Comparison of ENCODE assay signal across 9 mouse cellular contexts in genomic region chr9:44655098-44656066, GRCm38 (mm10). TPM values are rescaled to one million over a fixed set of nuclear protein-coding genes. Genes with fewer than 3 reads are reported as not detected.
DNase-seq lines count a peak whose midpoint lies in the region; ATAC-seq lines count a peak whose summit lies in the region.
"Had no signal": no experiment of that assay in that cellular context is flagged by ENCODE, and none has a peak within 500 bp of the region (broad histone marks: within the 10 kb centered on the region; RNA-seq: fewer than 3 reads in every experiment).

No protein-coding gene starts in this region.

- H3K4me2 ChIP-seq in limb, embryonic 15.5 days: peak overlapping the region; percentile 41
- peak overlapping the region; percentile 24 for H3K4me2 ChIP-seq in midbrain, embryonic 16.5 days (ENCODE audit: low read length)
- peak overlapping the region; percentile 63 for H3K4me2 ChIP-seq in stomach, embryonic 16.5 days (ENCODE audit: low read depth, low read length)

- ATAC-seq in limb, embryonic 15.5 days (ENCODE audit: insufficient number of reproducible peaks, low FRiP score, low TSS enrichment, low read depth): no peak
- peak; percentile 51; the same call in 1 of the 2 replicates for ATAC-seq in midbrain, embryonic 16.5 days
- ATAC-seq in stomach, embryonic 16.5 days (ENCODE audit: insufficient read depth, low FRiP score): peak; percentile 58; the same call in 1 of the 2 replicates

- H3K36me3 ChIP-seq in embryonic facial prominence, embryonic 10.5 days (replicated peaks): no peaks in the 10 kb centered on the region
- no peaks in the 10 kb centered on the region for H3K36me3 ChIP-seq in limb, embryonic 15.5 days
- no peaks in the 10 kb centered on the region for H3K36me3 ChIP-seq in midbrain, embryonic 16.5 days (ENCODE audit: control insufficient read depth, insufficient read depth, low read length)
- H3K36me3 ChIP-seq in stomach, embryonic 16.5 days (ENCODE audit: control insufficient read depth, insufficient read depth, low read length): no peaks in the 10 kb centered on the region

- H3K4me3 ChIP-seq in embryonic facial prominence, embryonic 10.5 days: peak overlapping the region; percentile 37
- peak overlapping the region; percentile 19 for H3K4me3 ChIP-seq in limb, embryonic 15.5 days
- no peak overlapping the region for H3K4me3 ChIP-seq in midbrain, embryonic 16.5 days (ENCODE audit: low read depth, low read length)
- peak overlapping the region; percentile 34 for H3K4me3 ChIP-seq in stomach, embryonic 16.5 days (replicated peaks; ENCODE audit: low read length)

- no peak overlapping the region for H3K9ac ChIP-seq in limb, embryonic 15.5 days
- no peak overlapping the region for H3K9ac ChIP-seq in midbrain, embryonic 16.5 days (ENCODE audit: low read depth, low read length)
- H3K9ac ChIP-seq in stomach, embryonic 16.5 days (ENCODE audit: low read length): peak overlapping the region; percentile 57

- H3K27ac ChIP-seq in embryonic facial prominence, embryonic 10.5 days (replicated peaks): no peak overlapping the region
- H3K27ac ChIP-seq in limb, embryonic 15.5 days: peak overlapping the region; percentile 67
- no peak overlapping the region for H3K27ac ChIP-seq in midbrain, embryonic 16.5 days (ENCODE audit: low read length)
- 0 out of 2 replicates have a peak overlapping the region, but pooled peaks have one; percentile 42 for H3K27ac ChIP-seq in stomach, embryonic 16.5 days (ENCODE audit: low read length)
- H3K27ac ChIP-seq: macrophage had no signal

- H3K27me3 ChIP-seq in embryonic facial prominence, embryonic 10.5 days (replicated peaks; ENCODE audit: low read depth, poor library complexity, severe bottlenecking): no peaks in the 10 kb centered on the region; the same call in 1 of the 2 replicates
- no peaks in the 10 kb centered on the region for H3K27me3 ChIP-seq in limb, embryonic 15.5 days
- H3K27me3 ChIP-seq in midbrain, embryonic 16.5 days (ENCODE audit: control insufficient read depth, insufficient read depth, low read depth, low read length): no peaks in the 10 kb centered on the region
- H3K27me3 ChIP-seq in stomach, embryonic 16.5 days (ENCODE audit: control insufficient read depth, insufficient read depth, low read length): no peaks in the 10 kb centered on the region

- DNase-seq in CD4-positive, CD25-positive, alpha-beta regulatory T cell, adult 2 months (ENCODE audit: low read depth, low spot score): peak; percentile 78
- peak; percentile 64 for DNase-seq in adrenal gland, adult 2 months
- peak; percentile 66 for DNase-seq in embryonic facial prominence, embryonic 10.5 days (ENCODE audit: low spot score)
- peak; percentile 77 for DNase-seq in heart, adult 8-10 months (ENCODE audit: low spot score)
- DNase-seq in kidney, adult 18-20 months: peak; percentile 71

- H3K4me1 ChIP-seq in embryonic facial prominence, embryonic 10.5 days: peaks cover 8% of the 10 kb centered on the region
- H3K4me1 ChIP-seq in limb, embryonic 15.5 days: peaks cover 6% of the 10 kb centered on the region
- no peaks in the 10 kb centered on the region for H3K4me1 ChIP-seq in midbrain, embryonic 16.5 days (ENCODE audit: control insufficient read depth, insufficient read depth, low read length)
- H3K4me1 ChIP-seq in stomach, embryonic 16.5 days (ENCODE audit: control insufficient read depth, insufficient read depth, low read length): peaks cover 5% of the 10 kb centered on the region

- WGBS in embryonic facial prominence, embryonic 10.5 days: 28% methylated on average over 26 of the region's 26 CpGs
- 25% methylated on average over 26 of the region's 26 CpGs for WGBS in limb, embryonic 15.5 days
- WGBS in midbrain, embryonic 16.5 days: 25% methylated on average over 26 of the region's 26 CpGs
- 22% methylated on average over 26 of the region's 26 CpGs for WGBS in stomach, embryonic 16.5 days

- H3K9me3 ChIP-seq in embryonic facial prominence, embryonic 10.5 days: no peaks in the 10 kb centered on the region
- H3K9me3 ChIP-seq in limb, embryonic 15.5 days: no peaks in the 10 kb centered on the region
- H3K9me3 ChIP-seq in midbrain, embryonic 16.5 days (replicated peaks; ENCODE audit: control insufficient read depth, low read length, poor library complexity, severe bottlenecking): no peaks in the 10 kb centered on the region
- H3K9me3 ChIP-seq in stomach, embryonic 16.5 days (replicated peaks; ENCODE audit: control insufficient read depth, low read length): no peaks in the 10 kb centered on the region

RNA-seq across cellular contexts. Expression of gene Treh, which starts 17.7 kb away (rescaled TPM):
- total RNA-seq in adrenal gland, adult 2 months (2021): not detected
- not detected in 2 replicates for polyA plus RNA-seq in adrenal gland, adult 2 months (2012; rRNA removed)
- polyA plus RNA-seq in embryonic facial prominence, embryonic 10.5 days (2016; fragmentation: Nextera tagmentation; extraction: Ambion mirVana): not detected in 2 replicates
- not detected for total RNA-seq in heart, adult 8-10 months (2022)
- polyA plus RNA-seq in limb, embryonic 15.5 days (2015; fragmentation: Nextera tagmentation; extraction: Ambion mirVana): not detected in 2 replicates
- not detected in 2 replicates for polyA plus RNA-seq in midbrain, embryonic 16.5 days (2015; fragmentation: Nextera tagmentation; extraction: Ambion mirVana)
- polyA plus RNA-seq in stomach, embryonic 16.5 days (2015; fragmentation: Nextera tagmentation; extraction: Ambion mirVana): not detected in 2 replicates
- polyA plus RNA-seq: macrophage had no signal

RNA-seq across cellular contexts. Expression of gene Ddx6, which starts 50.7 kb away (rescaled TPM):
- 100 to 1,000 TPM; 114 to 121 TPM for total RNA-seq in adrenal gland, adult 2 months (2021)
- polyA plus RNA-seq in adrenal gland, adult 2 months (2012; rRNA removed): 7.2 and 9.1 TPM in 2 replicates
- polyA plus RNA-seq in embryonic facial prominence, embryonic 10.5 days (2016; fragmentation: Nextera tagmentation; extraction: Ambion mirVana): 21.8 and 23.5 TPM in 2 replicates
- 10 to 100 TPM; 78.5 to 93.2 (median 88.8) TPM for total RNA-seq in heart, adult 8-10 months (2022)
- 17.7 and 18.4 TPM in 2 replicates for polyA plus RNA-seq in limb, embryonic 15.5 days (2015; fragmentation: Nextera tagmentation; extraction: Ambion mirVana)
- polyA plus RNA-seq in midbrain, embryonic 16.5 days (2015; fragmentation: Nextera tagmentation; extraction: Ambion mirVana): 15.2 and 19.1 TPM in 2 replicates
- 10.6 and 11.5 TPM in 2 replicates for polyA plus RNA-seq in stomach, embryonic 16.5 days (2015; fragmentation: Nextera tagmentation; extraction: Ambion mirVana)

Comparison
In these comparisons a context has a peak if more than half of its experiments do, and no peak if none do; other contexts are left out.
1. H3K27ac ChIP-seq: peak in limb, embryonic 15.5 days (single experiment) and stomach, embryonic 16.5 days (single experiment); none in embryonic facial prominence, embryonic 10.5 days (single experiment) and midbrain, embryonic 16.5 days (single experiment).
2. Peak in every context shown above with its lines, with median percentiles within 50 percentile points of each other: DNase-seq and H3K4me2 ChIP-seq.